Mouse (Mus musculus) CD4-positive, CD25-positive, alpha-beta regulatory T cell, adult 4 months (primary cell): ENCODE measurements around the gene Tnfsf15. TPM values are rescaled to one million over a fixed set of nuclear protein-coding genes. Genes with fewer than 3 reads are reported as not detected.

Source experiments
- ATAC-seq: one replicate; pipeline ENCODE4 v1.8.0; 2017
- polyA plus RNA-seq, 2 experiments: library from polyadenylated mRNA; unstranded; fragments of 100-300 nt; shearing (Covaris generic); gene quantifications; one replicate each; pipeline ENCODE4 v1.2.1; 2017

Gene Tnfsf15
- under 1 TPM; 0.18 to 0.38 TPM for polyA plus RNA-seq

DNA sequence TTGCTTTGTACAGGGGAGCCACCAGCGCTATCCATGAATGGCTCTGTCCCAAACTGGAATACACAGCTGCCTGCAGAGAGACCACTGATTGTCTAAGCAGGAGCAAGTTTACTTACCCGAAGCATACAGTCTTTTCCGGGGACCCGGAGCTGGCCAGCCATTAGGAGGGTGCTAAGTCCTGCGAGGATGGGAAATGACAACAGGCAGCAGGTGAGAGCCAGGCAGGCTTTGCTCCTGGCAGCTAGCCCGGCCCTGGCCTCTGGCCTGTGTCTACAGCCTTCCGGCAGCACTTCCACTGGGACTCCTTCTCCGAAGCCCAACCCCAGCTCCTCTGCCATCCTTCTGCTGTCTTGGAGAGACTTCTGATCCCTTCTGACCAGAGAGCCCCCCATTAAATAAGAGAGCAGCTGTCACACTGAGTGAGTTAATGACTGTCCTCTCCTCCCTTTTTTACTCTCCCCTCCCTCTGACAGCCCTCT is at the start of gene Tnfsf15:
Gene Tnfsf15 (minus strand): TSS at position 421 of the 479 bp plus-strand sequence.
- peak; percentile 29 for ATAC-seq

DNA sequence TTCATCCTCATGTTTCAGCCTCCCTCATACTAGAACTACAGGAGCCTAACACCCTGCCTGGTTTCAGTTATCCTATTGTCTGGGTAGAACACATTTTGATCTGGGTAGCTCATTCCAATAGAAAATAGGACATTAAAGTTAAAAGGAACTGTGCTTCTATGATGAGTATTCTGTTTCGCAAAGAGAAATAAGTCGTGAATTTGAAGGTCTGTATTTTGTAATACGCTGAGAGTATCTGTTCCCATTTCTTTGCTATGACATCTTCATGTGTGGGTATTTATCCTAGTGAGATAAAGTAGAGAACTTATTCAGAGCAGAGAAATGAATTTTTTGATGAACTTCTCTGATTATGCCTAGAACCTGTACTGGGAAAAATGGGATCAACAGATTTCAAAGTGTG is 47.4 kb upstream of the Tnfsf15 start:
- ATAC-seq = no peak

DNA sequence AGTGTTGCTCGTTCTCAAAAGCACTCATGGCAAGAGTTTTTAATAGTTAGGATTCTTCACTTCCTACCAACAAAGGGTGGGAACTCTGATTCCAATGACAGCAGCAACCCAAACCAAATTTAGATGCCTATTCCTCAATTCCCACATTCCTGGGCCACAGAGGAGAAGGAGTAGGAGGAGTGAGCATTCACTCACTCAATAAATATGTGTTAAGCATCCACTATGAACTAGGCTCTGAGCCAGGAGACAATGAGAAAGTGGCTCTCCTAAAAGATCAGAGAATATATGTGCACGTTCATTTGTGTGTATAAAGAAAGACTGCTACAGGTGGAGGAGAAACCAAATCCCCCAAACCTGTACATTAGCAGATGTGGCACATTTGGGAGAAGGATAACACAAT is 40.6 kb upstream of the Tnfsf15 start:
- ATAC-seq = no peak

DNA sequence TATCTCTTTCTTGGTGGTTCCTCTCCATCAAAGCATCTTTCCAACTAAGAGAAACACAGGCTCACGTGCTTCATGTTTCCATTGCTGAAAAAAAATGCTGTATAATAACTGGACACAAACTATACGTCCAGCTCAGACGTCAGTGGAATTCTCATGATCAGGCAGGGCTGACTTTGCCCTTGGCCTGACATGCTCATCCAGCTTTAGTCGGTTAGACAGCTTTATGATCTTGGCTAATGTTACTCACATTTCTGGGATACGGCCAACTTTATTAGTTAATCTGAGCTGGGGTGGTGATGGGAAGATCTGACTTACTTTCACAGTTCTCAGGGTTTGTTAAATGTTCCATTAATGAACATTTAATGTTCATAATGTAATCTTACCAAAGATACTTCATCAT is 38.9 kb upstream of the Tnfsf15 start:
- no peak for ATAC-seq

DNA sequence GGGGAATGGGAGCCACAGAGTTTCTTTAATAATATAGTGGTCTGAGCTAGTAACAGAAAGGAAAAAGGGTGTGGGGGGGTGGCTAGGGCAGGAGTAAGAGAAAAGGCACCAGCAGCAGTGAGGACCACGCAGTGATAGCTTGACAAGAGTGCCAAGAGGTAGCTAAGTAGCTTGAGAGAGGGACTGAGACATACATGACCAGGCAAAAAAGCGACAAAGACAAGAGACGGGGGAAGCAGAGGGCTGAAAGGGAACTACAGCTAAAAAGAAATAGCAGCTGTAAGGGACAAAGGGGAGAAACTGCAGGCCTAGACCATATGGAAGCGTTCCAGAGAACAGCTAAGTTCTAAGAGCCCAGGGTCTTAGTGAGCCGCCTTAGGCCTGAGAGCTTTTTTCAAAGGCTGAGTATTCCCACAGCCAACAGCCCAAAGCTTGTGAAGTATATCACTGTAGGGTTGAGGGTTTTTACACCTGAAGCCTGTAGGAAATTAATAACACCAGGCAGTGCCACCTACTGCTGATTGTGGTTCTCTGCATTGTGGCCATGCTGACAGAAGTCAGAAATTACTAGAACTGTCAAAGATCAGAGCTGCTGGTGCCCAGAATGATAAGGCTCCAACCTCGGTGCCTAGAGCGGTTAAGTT is 38.2 kb upstream of the Tnfsf15 start:
- no peak for ATAC-seq

DNA sequence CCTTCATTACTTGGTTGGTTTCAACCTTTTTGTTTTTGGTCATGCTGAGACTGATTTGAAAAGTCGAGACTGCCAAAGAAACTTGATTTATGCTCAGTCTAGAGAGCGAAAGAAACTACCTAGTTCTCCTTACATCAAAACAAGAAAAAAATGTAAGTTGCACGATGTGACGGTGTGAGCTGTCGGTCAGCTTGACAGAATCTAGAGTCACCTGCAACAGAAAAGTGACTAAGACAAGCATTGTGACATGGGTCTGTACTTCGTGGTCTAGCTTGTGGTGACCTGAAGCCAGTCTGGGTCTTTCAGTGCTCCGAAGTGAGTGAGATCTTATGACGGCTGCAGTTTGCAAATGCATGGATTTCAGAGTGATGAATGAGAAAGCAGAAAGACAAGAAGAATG is 32.3 kb upstream of the Tnfsf15 start:
- ATAC-seq = no peak

DNA sequence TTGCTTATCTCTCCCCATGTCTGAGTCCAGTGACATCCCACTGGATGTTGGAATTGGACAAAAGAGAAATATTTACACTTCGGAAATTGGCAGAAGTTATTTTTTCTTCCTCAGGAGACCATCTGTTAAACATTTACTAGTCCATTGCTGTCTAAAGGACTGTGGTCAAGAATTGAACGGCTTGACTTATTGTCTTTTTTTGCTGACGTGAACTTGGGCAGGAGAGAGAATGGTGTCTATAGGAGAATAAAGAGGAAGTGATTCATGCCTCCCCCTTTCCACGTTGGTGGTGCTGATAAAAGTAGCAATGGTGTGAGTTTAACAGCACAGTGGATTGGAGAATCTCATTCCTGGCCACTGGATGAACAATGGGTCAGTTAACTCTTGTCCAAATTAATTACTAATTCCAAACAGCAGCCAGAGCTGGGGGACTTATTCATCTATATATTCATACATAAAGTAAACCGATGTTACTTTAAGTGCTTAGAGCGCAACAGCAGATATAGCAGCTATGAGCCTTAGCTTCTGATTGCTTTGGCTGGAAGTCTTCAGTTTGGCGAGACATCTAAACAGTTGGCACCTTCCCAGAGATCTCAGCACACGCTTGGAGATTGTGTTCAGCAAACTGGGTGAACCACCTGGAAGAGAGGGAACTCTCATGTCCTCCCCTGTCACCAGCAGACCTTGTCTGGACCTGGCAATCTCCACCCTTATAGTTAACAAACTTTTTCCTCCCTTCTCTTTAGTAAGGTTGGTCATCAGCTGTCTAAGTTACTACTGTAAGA is 28.6 kb upstream of the Tnfsf15 start:
- ATAC-seq = no peak

DNA sequence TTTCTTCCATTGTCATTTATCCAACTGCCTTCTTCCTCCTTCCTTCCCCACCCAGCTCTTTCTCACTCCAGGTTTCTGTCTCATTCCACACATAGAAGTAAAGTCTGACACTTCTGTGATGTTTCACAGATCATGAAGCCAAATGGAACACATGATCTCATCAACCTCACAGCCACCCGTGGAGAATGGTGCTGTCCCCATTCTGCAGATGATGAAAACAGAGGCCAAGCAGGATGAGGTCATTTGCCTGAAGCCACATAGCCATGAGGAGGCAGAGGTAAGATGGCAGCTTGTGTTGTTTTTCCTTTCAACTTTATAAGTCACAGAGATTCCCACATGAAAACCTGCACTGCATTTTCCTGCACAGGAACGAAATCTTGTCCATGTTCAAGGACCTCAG is 27.6 kb upstream of the Tnfsf15 start:
- no peak for ATAC-seq

DNA sequence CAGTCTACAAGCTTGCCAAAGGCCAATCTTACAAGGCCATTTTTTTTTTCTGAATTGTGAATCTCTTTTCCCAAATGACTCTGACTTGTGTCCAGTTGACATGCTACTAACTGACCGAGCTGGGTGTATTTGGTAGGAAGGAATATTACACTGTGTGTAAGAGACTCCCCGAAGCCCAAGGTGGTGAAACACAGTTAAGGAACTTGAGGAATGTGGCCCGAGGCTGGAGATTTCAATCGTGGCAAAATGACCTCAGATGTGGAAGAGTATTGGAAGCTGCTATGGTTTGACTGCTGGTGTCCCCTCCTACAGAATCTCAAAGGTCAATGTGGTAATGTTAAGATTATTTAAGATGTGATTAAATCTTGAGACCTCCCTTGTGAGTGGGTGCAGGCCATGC is 26.4 kb upstream of the Tnfsf15 start:
- ATAC-seq = no peak

DNA sequence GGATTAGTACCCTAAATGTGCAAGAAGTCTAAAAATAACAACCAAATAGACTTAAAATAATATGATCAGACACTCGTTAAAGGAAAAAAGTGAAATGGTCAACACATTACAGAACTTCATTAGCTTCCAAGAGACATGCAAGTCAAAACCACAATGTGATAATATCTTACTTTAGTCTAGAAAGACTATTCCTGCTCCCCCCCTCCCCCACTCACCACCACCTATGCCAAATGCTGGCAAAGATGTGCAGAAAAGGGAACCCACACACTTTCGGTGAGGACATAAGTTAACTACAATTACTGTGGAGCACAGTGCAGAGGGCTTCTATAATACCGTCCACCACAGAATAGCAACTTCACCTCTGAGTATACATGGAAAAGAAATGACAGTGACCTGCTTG is 24.2 kb upstream of the Tnfsf15 start:
- ATAC-seq = no peak

DNA sequence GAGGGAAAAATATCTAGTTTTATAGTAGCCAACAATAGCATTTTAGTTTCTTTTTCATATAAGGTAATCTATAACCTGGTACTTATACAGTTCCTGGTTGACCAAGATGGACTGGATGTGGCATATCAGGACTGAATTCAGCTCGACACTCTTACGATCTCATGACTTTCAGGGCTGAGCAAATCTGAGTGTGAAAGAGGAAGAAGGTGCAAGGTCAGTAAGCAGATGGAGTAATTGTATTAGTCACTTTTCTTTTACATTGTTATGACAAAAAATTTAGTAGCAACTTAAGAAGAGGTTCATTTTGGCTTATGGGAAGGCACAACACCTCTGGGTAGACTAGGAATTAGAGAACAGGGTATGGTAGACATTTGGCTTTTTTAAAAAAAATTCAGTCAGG is 20.1 kb upstream of the Tnfsf15 start:
- ATAC-seq = no peak

DNA sequence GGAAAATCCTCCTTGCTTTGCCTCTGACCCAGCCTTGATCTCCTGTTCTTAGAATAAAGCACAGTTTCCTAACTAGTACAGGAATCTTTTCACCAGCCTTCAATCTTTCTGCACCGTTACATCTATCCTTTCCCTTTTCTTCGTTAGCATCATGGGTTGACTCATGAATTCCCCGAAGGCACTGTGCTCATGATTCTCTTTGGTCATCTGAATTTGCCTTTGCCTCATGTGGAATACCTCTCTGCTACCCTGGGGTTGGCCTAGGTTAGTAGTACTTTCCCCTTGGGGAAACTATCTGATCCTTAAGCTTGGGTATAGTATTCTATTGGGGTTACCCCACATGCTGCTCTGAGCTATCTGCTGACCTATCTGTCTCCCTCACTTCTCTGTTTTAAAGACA is 15.0 kb upstream of the Tnfsf15 start:
- ATAC-seq = no peak

DNA sequence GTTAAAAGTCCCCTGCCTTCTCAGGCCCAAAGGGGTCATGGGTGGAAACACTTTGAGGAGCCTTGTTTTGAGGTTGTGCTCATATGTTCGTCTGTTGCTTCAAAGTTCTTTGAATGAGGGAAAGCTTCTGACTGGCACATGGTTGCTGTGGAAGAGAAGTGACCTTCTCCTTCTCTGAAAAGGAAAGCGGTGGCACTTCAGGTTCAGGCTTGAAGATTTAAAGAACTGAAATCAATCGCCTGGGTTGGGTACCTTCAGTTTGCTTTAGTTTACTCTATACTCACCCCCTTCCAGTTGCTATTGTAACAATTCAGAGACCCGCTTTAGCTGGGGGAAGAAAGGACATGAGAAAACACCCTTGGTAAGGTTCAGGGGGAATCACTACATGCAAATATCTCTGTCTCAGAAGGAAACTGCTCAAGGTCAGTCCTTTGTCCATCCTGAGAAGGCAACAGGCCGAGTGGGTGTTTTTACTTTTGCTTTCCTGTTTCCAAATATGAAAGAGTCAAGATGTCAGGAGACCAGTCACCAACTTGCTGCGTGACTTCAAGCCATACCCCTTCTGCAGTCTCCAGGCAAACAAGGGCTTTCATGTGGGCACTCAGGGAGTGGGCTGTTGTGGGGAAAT is 12.7 kb upstream of the Tnfsf15 start:
- ATAC-seq = no peak

DNA sequence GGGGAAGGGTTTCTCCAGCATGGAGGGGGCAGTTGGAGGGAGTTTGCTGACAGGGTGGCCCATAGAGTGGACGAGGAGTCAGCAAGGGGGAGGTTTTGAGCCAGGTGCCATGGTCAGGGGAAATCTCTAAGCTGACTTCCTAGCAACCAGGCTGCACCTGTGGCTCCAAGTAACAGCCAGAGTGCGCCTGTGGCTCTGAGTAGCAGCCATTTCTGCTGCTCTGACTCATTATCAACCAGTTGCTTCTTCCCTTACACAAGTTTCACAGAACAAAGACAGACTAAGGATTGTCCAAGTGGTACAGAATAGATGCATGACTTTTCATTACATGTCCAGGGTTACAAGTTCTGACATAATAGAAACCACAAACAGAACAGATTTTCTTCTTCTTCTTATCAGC is 11.2 kb upstream of the Tnfsf15 start:
- no peak for ATAC-seq

DNA sequence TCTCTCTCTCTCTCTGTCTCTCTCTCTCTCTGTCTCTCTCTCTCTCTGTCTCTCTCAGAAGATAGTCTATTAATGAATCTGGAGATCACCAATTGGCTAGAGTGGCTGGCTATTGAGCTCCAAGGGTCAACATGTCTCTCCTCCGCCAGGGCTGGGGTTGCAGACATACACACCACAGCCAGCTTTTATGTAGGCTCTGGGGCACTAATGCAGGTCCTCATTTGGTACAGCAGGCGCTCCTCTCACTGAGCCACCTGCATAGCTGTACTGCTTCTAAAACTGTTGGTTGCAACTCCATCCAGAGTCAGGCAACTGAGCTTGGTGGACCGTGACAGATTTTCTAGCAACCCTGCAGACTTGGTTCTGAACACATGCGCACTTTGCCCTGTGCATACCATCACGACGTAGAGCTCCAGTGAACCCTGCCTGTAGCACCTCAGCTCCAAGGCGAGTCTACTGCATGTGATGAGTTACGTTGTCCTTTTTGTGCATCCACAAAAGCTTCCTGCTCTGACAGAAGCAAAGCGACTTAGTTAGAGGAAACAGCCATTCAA is 9.6 kb upstream of the Tnfsf15 start:
- no peak for ATAC-seq

DNA sequence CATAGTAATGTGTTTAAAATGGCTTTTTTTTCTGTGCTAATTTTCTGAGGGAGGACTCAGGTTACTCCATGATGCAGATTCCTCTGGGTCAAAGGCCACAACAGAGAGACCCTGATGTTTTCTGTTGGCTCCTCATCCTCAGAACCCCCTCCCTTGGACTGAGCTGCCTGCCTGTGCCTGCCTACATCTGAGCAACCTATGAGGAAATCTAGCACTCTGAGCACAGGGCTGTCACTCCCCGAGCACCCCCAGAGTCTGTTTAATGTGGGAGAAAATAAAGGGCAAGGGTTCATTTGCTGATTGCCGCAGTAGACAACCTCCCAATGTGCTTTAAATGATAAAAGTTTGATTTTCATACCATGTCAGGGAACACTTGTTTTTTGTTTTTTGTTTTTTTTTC is 8.9 kb upstream of the Tnfsf15 start:
- ATAC-seq = no peak

DNA sequence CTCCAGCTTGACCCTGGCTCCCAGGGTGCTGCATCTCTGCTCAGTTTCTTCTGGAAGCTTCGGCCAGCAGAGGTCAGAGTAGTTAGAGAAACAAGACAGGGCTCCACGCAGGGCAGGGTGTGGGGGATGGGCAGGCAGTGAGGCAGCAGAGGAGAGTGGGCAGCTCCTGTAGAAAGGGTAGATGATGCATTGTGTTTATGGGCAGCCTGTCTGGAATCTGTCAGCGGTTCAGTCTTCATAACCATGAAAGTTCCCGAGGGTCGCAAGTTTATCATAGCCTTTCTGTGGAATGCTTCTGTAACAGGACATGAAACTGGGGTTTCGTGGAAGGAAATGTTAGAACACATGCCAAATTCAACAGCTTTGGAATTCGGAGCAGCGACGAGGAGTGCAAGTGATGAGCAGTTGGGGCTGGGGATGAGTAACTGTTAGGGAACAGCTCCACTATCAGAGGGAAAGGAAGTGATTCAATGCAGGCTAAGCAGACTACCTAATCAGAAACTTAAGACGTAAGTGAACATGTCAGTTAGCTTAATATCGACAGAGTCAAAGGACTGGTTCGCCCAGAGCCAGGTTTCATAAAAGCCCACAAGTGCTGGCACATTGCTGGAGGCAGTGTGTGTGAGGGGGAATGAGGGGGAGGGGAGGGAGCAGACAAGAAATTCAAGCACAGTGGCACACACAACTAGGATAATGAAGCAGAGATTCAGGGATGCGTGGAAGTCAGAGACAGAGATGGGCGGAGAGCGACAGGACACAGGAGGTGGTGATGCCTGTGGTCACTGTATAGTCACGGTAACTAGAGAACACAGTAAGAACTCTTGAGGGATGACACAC is 8.0 kb upstream of the Tnfsf15 start:
- no peak for ATAC-seq

DNA sequence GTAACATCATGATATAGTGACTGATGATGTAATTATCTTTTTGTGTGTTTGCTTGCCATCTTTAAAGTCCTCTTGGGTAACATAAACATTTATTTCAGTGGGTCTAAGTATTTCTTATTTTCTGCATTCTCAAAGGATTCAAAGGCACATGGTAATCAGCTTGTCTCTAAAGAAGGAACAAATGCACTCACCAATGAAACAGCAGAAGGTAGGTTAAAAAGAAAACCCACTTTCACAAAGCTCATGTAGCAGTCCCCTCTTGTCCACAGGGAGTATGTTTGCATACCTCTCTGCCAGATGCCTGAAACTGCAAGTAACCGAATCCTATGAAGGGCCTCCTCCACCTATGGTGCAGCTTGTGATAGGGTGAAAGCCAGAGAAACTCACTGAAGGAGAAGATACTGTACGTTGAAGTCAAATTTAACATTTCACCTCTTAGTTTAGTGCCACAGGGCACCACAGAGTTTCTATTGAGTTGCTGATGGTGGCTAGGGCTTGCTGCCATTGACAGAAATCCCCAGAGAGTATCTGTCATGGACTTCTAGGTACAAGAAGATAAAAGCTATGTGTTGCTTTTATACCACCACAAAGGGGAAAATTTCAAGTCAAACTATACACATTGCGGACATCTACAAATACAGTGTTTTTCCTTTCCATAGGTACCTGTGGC is 3.3 kb upstream of the Tnfsf15 start:
- ATAC-seq = no peak

DNA sequence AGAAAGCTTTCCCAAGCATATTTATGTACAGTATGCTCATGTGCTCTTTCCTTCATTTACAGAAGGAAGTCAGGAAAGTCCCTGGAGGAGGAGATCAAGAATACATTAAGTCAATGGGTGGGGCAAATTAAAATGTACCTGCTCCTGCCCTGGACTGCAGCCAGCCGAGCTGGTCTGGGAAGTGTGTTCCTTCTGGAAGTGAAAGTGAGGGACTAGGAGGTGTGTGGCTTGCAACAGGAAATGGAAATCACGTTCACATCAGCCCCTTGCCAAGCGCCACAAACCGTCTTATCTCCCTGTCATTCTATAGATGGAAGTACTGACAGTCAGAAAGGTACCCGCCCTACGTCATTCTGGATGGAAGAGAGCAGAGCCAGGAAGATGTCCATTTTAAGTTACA is 358 bp upstream of the Tnfsf15 start:
- ATAC-seq = peak; percentile 83

DNA sequence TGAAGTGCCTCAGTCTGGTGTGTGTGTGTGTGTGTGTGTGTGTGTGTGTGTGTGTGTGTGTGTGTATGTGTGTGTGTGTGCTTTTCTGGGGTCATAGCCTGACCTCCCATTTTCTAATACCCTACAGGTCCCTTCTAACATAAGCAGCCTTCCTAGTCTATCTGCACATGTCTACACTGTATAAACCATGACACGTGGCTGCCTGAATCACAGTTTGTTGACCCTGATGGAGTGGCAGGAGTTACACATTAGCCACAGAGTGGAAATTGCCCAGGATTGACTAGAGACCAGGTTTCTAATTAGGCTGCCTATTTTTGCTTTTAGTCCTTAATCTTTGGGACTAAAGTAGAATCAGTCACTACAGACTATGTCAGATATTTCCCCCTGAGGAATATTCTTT is 1.3 kb downstream of the Tnfsf15 start:
- no peak for ATAC-seq

DNA sequence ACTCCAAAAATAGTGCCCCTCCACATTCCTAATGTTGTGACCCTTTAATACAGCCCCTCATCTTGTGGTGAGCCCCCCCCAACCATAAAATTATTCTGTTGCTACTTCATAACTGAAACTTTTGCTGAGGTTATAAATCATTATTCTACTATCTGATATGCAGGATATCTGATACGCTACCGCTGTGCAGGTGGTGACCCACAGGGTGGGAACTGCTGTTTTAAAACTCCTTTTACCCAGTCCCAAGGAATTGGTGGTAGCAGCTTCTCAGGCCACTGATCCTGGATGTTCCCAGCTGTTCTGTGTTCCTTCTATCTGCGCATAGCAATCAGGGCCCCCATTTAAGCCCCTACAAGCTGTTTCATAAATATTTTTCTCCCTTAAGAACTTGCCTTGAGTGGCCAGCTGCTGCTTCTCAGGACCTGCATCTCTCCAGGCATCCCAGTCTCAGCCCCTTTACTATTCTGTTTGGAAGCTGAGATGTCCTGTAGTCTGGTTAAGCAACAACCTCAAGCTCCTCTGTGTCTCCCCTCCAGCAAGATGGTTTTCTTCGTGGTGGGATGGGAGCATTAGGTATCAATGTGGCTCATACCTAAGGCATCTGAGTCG is 2.0 kb downstream of the Tnfsf15 start:
- no peak for ATAC-seq

DNA sequence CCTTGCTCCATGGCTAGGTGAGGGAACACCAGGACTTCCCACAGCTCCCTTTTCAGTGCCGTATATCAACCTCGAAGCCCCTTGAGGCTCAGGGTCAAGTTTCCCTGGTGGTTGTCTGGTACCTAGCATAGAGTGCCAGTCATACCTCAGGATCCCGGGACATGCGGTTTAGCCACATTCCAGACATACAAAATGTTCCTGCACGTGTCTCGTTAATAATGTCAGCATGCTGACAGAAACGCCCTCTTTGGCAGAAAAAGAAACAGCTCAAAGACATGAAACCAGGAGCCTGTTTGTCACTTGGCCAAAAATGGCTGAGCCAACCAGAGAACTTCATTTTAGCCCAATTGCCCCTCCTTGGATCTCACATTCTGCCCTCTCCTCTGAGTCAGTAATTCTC is 2.8 kb downstream of the Tnfsf15 start:
- ATAC-seq = no peak
